In genomic region chr1:86546797-86547196, GRCm38 (mm10) we compare ENCODE assay signal across 14 mouse cellular contexts.
"Had no signal": no experiment of that assay in that cellular context is flagged by ENCODE, and none has a peak within 500 bp of the region (broad histone marks: within the 10 kb centered on the region; RNA-seq: fewer than 3 reads in every experiment).

No protein-coding gene starts in this region.

- H3K9ac ChIP-seq: kidney, embryonic 15.5 days; liver, embryonic 13.5 days; midbrain, embryonic 13.5 days; neural tube, embryonic 13.5 days had no signal

- H3K4me1 ChIP-seq: kidney, embryonic 15.5 days; midbrain, embryonic 13.5 days; neural tube, embryonic 13.5 days had no signal

- H3K27me3 ChIP-seq: kidney, embryonic 15.5 days; liver, embryonic 13.5 days; midbrain, embryonic 13.5 days; neural tube, embryonic 13.5 days had no signal

- DNase-seq: kidney, adult 8-10 months; kidney, postnatal 10 days; kidney, postnatal 36 days; layer of hippocampus, postnatal 36 days; liver, embryonic 13.5 days; lung, adult 2 months; lung, postnatal 14 days; lung, postnatal 4 days; thymus, adult 18-20 months; thymus, postnatal 36 days had no signal

- H3K4me3 ChIP-seq: kidney, embryonic 15.5 days; left cerebral cortex, adult 2 months; liver, embryonic 13.5 days; midbrain, embryonic 13.5 days; neural tube, embryonic 13.5 days had no signal

- H3K9me3 ChIP-seq: kidney, embryonic 15.5 days; liver, embryonic 13.5 days; midbrain, embryonic 13.5 days; neural tube, embryonic 13.5 days had no signal

- H3K4me2 ChIP-seq: kidney, embryonic 15.5 days; liver, embryonic 13.5 days; midbrain, embryonic 13.5 days; neural tube, embryonic 13.5 days had no signal

- ATAC-seq: midbrain, embryonic 13.5 days had no signal

- H3K27ac ChIP-seq: kidney, embryonic 15.5 days; left cerebral cortex, adult 2 months; liver, embryonic 13.5 days; midbrain, embryonic 13.5 days; neural tube, embryonic 13.5 days had no signal
